Mouse (Mus musculus) midbrain, embryonic 11.5 days (tissue): ENCODE measurements around the gene Cpne1. TPM values are rescaled to one million over a fixed set of nuclear protein-coding genes. Genes with fewer than 3 reads are reported as not detected.

Source experiments
- ATAC-seq: fragments of 200-750 bp; cut with Nextera tagmentation; 2 replicates; pipeline ENCODE4 v1.8.0; 2017; ENCODE audit warnings: moderate TSS enrichment, moderate library complexity; ENCODE audit not compliant: low FRiP score
- DNase-seq: peaks from one replicate; pipeline ENCODE4 v3.0.0; 2015; ENCODE audit warnings: low spot score; ENCODE audit errors: missing footprints
- H3K27ac ChIP-seq: fragments of 300-500 bp; sonication (generic); 2 replicates; pipeline ENCODE4 v1.5.1; 2014; ENCODE audit warnings: low read depth, low read length
- H3K27me3 ChIP-seq: fragments of 300-500 bp; sonication (generic); 2 replicates; pipeline ENCODE4 v1.6.1; 2014; ENCODE audit warnings: mild to moderate bottlenecking, low read length, moderate library complexity, mixed read lengths; ENCODE audit not compliant: control insufficient read depth, insufficient read depth
- H3K36me3 ChIP-seq: fragments of 300-500 bp; sonication (generic); 2 replicates; pipeline ENCODE4 v1.6.1; 2014; ENCODE audit warnings: mild to moderate bottlenecking, low read length, moderate library complexity, mixed read lengths; ENCODE audit not compliant: control insufficient read depth, insufficient read depth
- H3K4me1 ChIP-seq: fragments of 300-500 bp; sonication (generic); 2 replicates; pipeline ENCODE4 v1.6.1; 2014; ENCODE audit warnings: low read length; ENCODE audit not compliant: control insufficient read depth, insufficient read depth
- H3K4me2 ChIP-seq: fragments of 300-500 bp; sonication (generic); 2 replicates; pipeline ENCODE4 v1.6.1; 2014; ENCODE audit warnings: mild to moderate bottlenecking, moderate library complexity
- H3K4me3 ChIP-seq: fragments of 300-500 bp; sonication (generic); 2 replicates; pipeline ENCODE4 v1.5.1; 2014; ENCODE audit warnings: low read depth, low read length
- H3K9ac ChIP-seq: fragments of 300-500 bp; sonication (generic); 2 replicates; pipeline ENCODE4 v1.6.1; 2014; ENCODE audit warnings: low read length
- H3K9me3 ChIP-seq: fragments of 300-500 bp; sonication (generic); 2 replicates; pipeline ENCODE4 v1.6.1; 2016; ENCODE audit warnings: low read length; ENCODE audit not compliant: control insufficient read depth
- WGBS: fragments of 180-500 bp; shearing (Covaris S2); extraction: QIAGEN DNeasy Blood & Tissue Kit; methylation state at CpG from one replicate; pipeline ENCODE4 v1.1.7; 2014; 5-methylcytosine and 5-hydroxymethylcytosine counted together
- polyA plus RNA-seq: library from polyadenylated mRNA; unstranded; fragments of >200 nt; fragmentation: Nextera tagmentation; extraction: Ambion mirVana; gene quantifications from 2 replicates; pipeline ENCODE4 v1.2.1, GENCODE M21; 2014

Cpne1 gene
- polyA plus RNA-seq, 1 experiment from 2014 or later, result 45.7 TPM

GRCm38 (mm10) chr2:156067916-156068315 lies 43.8 kb downstream of the Cpne1 start:
- Histone ChIP-seq H3K4me3 (no peak overlapping the region), H3K27me3 (no peaks in the 10 kb centered on the region; the same call in 1 of the 2 replicates), H3K4me1 (peaks cover 7% of the 10 kb centered on the region), H3K9ac (no peak overlapping the region), H3K36me3 (peaks cover 10% of the 10 kb centered on the region; the same call in 1 of the 2 replicates), H3K4me2 (no peak overlapping the region), H3K27ac (no peak overlapping the region), H3K9me3 (no peaks in the 10 kb centered on the region)
- no peak for DNase-seq
- 95% methylated on average over 10 of the region's 10 CpGs for WGBS
- ATAC-seq, result no peak

GRCm38 (mm10) chr2:156066126-156066525 lies 45.6 kb downstream of the Cpne1 start:
- peak overlapping the region; percentile 94 for H3K4me2 ChIP-seq
- peaks cover 10% of the 10 kb centered on the region; the same call in 1 of the 2 replicates for H3K36me3 ChIP-seq
- H3K4me1 ChIP-seq, result peaks cover 7% of the 10 kb centered on the region
- DNase-seq (no peak), ATAC-seq (0 out of 2 replicates have a peak, but pooled peaks have one; percentile 9)
- H3K9ac ChIP-seq, result peak overlapping the region; percentile 90
- H3K4me3 ChIP-seq, result peak overlapping the region; percentile 73
- 30% methylated on average over 10 of the region's 10 CpGs for WGBS
- no peak overlapping the region for H3K27ac ChIP-seq
- no peaks in the 10 kb centered on the region for H3K9me3 ChIP-seq
- H3K27me3 ChIP-seq, result no peaks in the 10 kb centered on the region

GRCm38 (mm10) chr2:156065099-156066041 lies 46.4 kb downstream of the Cpne1 start, which contains the start of gene Spag4:
Spag4 (plus strand) TSS chr2:156065175.
- Histone ChIP-seq H3K4me2 (peak within 1 kb of the TSS; percentile 94), H3K27ac (peak within 1 kb of the TSS; percentile 65), H3K36me3 (peaks cover 10% of the 10 kb centered on the region; the same call in 1 of the 2 replicates), H3K4me1 (peaks cover 7% of the 10 kb centered on the region), H3K9ac (peak within 1 kb of the TSS; percentile 90), H3K27me3 (no peaks in the 10 kb centered on the region), H3K9me3 (no peaks in the 10 kb centered on the region), H3K4me3 (peak within 1 kb of the TSS; percentile 73)
- under 1% methylated on average over 81 of the region's 81 CpGs for WGBS
- DNase-seq (peak; percentile 99), ATAC-seq (peak; percentile 85)

GRCm38 (mm10) chr2:156052816-156053215 lies 58.9 kb downstream of the Cpne1 start, which contains the start of gene Fer1l4:
Fer1l4 (minus strand) TSS chr2:156052947.
- WGBS, result 85% methylated on average over 9 of the region's 9 CpGs
- H3K4me1 ChIP-seq, result no peaks in the 10 kb centered on the region
- no peaks in the 10 kb centered on the region for H3K27me3 ChIP-seq
- H3K9ac ChIP-seq, result no peak within 1 kb of the TSS
- H3K36me3 ChIP-seq, result no peaks in the 10 kb centered on the region
- H3K27ac ChIP-seq, result no peak within 1 kb of the TSS
- H3K4me3 ChIP-seq, result no peak within 1 kb of the TSS
- H3K4me2 ChIP-seq, result no peak within 1 kb of the TSS
- ATAC-seq (no peak), DNase-seq (no peak)
- no peaks in the 10 kb centered on the region for H3K9me3 ChIP-seq

- ATAC-seq (no peak), DNase-seq (no peak)
- no peak overlapping the region for H3K4me3 ChIP-seq
- no peak overlapping the region for H3K9ac ChIP-seq
- no peak overlapping the region for H3K27ac ChIP-seq
- WGBS, result 7% methylated on average over 19 of the region's 19 CpGs
- H3K27me3 ChIP-seq, result no peaks in the 10 kb centered on the region
- no peaks in the 10 kb centered on the region for H3K36me3 ChIP-seq
- no peaks in the 10 kb centered on the region for H3K4me1 ChIP-seq
- no peaks in the 10 kb centered on the region for H3K9me3 ChIP-seq
- no peak overlapping the region for H3K4me2 ChIP-seq
Observed at GRCm38 (mm10) chr2:156047929-156048328, 63.8 kb downstream of the Cpne1 start.

GRCm38 (mm10) chr2:156042903-156043302 lies 68.9 kb downstream of the Cpne1 start:
- H3K27me3 ChIP-seq, result no peaks in the 10 kb centered on the region
- no peaks in the 10 kb centered on the region for H3K36me3 ChIP-seq
- H3K4me1 ChIP-seq, result no peaks in the 10 kb centered on the region
- peak; percentile 64 for DNase-seq
- ATAC-seq, result no peak
- H3K4me2 ChIP-seq, result no peak overlapping the region
- no peak overlapping the region for H3K4me3 ChIP-seq
- 85% methylated on average over 8 of the region's 8 CpGs for WGBS
- H3K9me3 ChIP-seq, result no peaks in the 10 kb centered on the region
- H3K27ac ChIP-seq, result no peak overlapping the region
- H3K9ac ChIP-seq, result no peak overlapping the region

- Histone ChIP-seq H3K9me3 (no peaks in the 10 kb centered on the region), H3K27me3 (no peaks in the 10 kb centered on the region), H3K4me1 (no peaks in the 10 kb centered on the region), H3K9ac (no peak overlapping the region), H3K4me3 (no peak overlapping the region), H3K36me3 (no peaks in the 10 kb centered on the region), H3K4me2 (no peak overlapping the region), H3K27ac (no peak overlapping the region)
- 87% methylated on average over 3 of the region's 3 CpGs for WGBS
- DNase-seq, result no peak
- no peak for ATAC-seq
Observed at GRCm38 (mm10) chr2:156039390-156039789, 72.4 kb downstream of the Cpne1 start.

- Histone ChIP-seq H3K27ac (no peak overlapping the region), H3K9me3 (no peaks in the 10 kb centered on the region), H3K36me3 (no peaks in the 10 kb centered on the region), H3K27me3 (no peaks in the 10 kb centered on the region), H3K4me2 (no peak overlapping the region), H3K4me1 (no peaks in the 10 kb centered on the region), H3K9ac (no peak overlapping the region), H3K4me3 (no peak overlapping the region)
- no peak for DNase-seq
- ATAC-seq, result no peak
Observed at GRCm38 (mm10) chr2:156025482-156025881, 86.3 kb downstream of the Cpne1 start.
